Mouse (Mus musculus) MEL (cell line): Measurements from ENCODE around the gene Spata45. TPM values are rescaled to one million over a fixed set of nuclear protein-coding genes. Genes with fewer than 3 reads are reported as not detected.

Source experiments
- DNase-seq: peaks from one replicate; pipeline ENCODE4 v3.0.0; 2011; ENCODE audit warnings: low read depth, low spot score
- H3K27ac ChIP-seq: 2 replicates; pipeline ENCODE4 v1.5.1; 2012; ENCODE audit warnings: low read depth, mild to moderate bottlenecking, control low read depth, low read length, moderate library complexity; ENCODE audit not compliant: control insufficient read depth
- H3K27me3 ChIP-seq, 2 experiments: fragments of 150-350 bp in 1 of 2; sonication (generic) in 1 of 2; 2 replicates each; pipeline ENCODE4 v1.6.1; 2012; ENCODE audit warnings: low read length in 2 of 2, mild to moderate bottlenecking in 2 of 2, improper control_type of control experiment in 1 of 2, moderate library complexity in 1 of 2; ENCODE audit not compliant: insufficient read depth in 2 of 2, control insufficient read depth in 1 of 2
- H3K36me3 ChIP-seq, 2 experiments: 2 replicates each; pipeline ENCODE4 v1.6.1; 2012 to 2014; ENCODE audit warnings: low read length in 2 of 2, improper control_type of control experiment in 1 of 2, inconsistent platforms in 1 of 2, mild to moderate bottlenecking in 1 of 2; ENCODE audit not compliant: insufficient read depth in 2 of 2, control insufficient read depth in 1 of 2
- H3K4me1 ChIP-seq, 2 experiments: fragments of 150-350 bp in 1 of 2; sonication (generic) in 1 of 2; 2 replicates each; pipeline ENCODE4 v1.6.1; 2012; ENCODE audit warnings: low read length in 2 of 2, improper control_type of control experiment in 1 of 2, mild to moderate bottlenecking in 1 of 2; ENCODE audit not compliant: insufficient read depth in 2 of 2, control insufficient read depth in 1 of 2
- H3K4me3 ChIP-seq, 2 experiments: fragments of 150-350 bp in 1 of 2; sonication (generic) in 1 of 2; 2 replicates each; pipeline ENCODE4 v1.5.1; 2012; ENCODE audit warnings: low read depth in 2 of 2, low read length in 2 of 2, mild to moderate bottlenecking in 2 of 2, moderate library complexity in 2 of 2, control low read depth in 1 of 2, improper control_type of control experiment in 1 of 2; ENCODE audit not compliant: control insufficient read depth in 1 of 2, insufficient read depth in 1 of 2
- H3K79me2 ChIP-seq: 2 replicates; pipeline ENCODE4 v1.6.1; 2012; ENCODE audit warnings: mild to moderate bottlenecking, low read length, moderate library complexity; ENCODE audit not compliant: control insufficient read depth, poor library complexity, insufficient read depth
- H3K9ac ChIP-seq: 2 replicates; pipeline ENCODE4 v1.6.1; 2012; ENCODE audit warnings: low read depth, mild to moderate bottlenecking, control low read depth, low read length, moderate library complexity; ENCODE audit not compliant: control insufficient read depth, poor library complexity, severe bottlenecking
- H3K9me3 ChIP-seq: fragments of 150-350 bp; sonication (generic); replicated peaks from 2 replicates; pipeline ENCODE4 v1.6.1; 2012; ENCODE audit warnings: mild to moderate bottlenecking, low read length, improper control_type of control experiment, moderate library complexity; ENCODE audit not compliant: insufficient read depth
- CHD1 ChIP-seq: IDR thresholded peaks from 2 replicates; pipeline ENCODE4 v1.6.1; 2012; ENCODE audit warnings: low read depth, mild to moderate bottlenecking, inconsistent platforms, low read length, improper control_type of control experiment
- CHD2 ChIP-seq: IDR thresholded peaks from 2 replicates; pipeline ENCODE4 v1.6.1; 2011; ENCODE audit warnings: low read length, improper control_type of control experiment
- CTCF ChIP-seq, 3 experiments: IDR thresholded peaks in 2 of 3; conservative IDR thresholded peaks in 1 of 3; 2 replicates each; pipeline ENCODE4 v1.5.1; 2011 to 2012; ENCODE audit warnings: low read length in 3 of 3, low read depth in 2 of 3, mild to moderate bottlenecking in 2 of 3, improper control_type of control experiment in 1 of 3, inconsistent platforms in 1 of 3, mixed read lengths in 1 of 3, moderate library complexity in 1 of 3; ENCODE audit not compliant: control insufficient read depth in 1 of 3, insufficient read depth in 1 of 3, poor library complexity in 1 of 3, severe bottlenecking in 1 of 3
- KAT2A ChIP-seq: conservative IDR thresholded peaks from 2 replicates; pipeline ENCODE4 v1.6.1; 2012; ENCODE audit warnings: low read depth, low read length, improper control_type of control experiment, inconsistent platforms
- MAFK ChIP-seq: IDR thresholded peaks from 2 replicates; pipeline ENCODE4 v1.6.1; 2011; ENCODE audit warnings: low read depth, mild to moderate bottlenecking, low read length, improper control_type of control experiment, borderline replicate concordance
- MAX ChIP-seq: IDR thresholded peaks from 2 replicates; pipeline ENCODE4 v1.6.1; 2011; ENCODE audit warnings: low read length, improper control_type of control experiment
- MEF2A ChIP-seq: IDR thresholded peaks from 2 replicates; pipeline ENCODE4 v1.6.1; 2014; ENCODE audit warnings: low read depth, mild to moderate bottlenecking, inconsistent platforms, low read length, improper control_type of control experiment; ENCODE audit not compliant: poor library complexity, insufficient replicate concordance, severe bottlenecking; ENCODE audit errors: extremely low read depth
- MYB ChIP-seq: IDR thresholded peaks from 2 replicates; pipeline ENCODE4 v1.6.1; 2011; ENCODE audit warnings: mild to moderate bottlenecking, low read depth, low read length, improper control_type of control experiment
- MYC ChIP-seq: IDR thresholded peaks from 2 replicates; pipeline ENCODE4 v1.6.1; 2011; ENCODE audit warnings: low read depth, mild to moderate bottlenecking, low read length, improper control_type of control experiment, moderate library complexity
- NELFE ChIP-seq: IDR thresholded peaks from 2 replicates; pipeline ENCODE4 v1.6.1; 2011; ENCODE audit warnings: low read depth, low read length, improper control_type of control experiment
- POLR2A ChIP-seq, 2 experiments: IDR thresholded peaks; 2 replicates each; pipeline ENCODE4 v1.6.1; 2011 to 2012; ENCODE audit warnings: low read length in 2 of 2, mild to moderate bottlenecking in 2 of 2, control low read depth in 1 of 2, improper control_type of control experiment in 1 of 2, low read depth in 1 of 2, moderate library complexity in 1 of 2; ENCODE audit not compliant: control insufficient read depth in 1 of 2, insufficient read depth in 1 of 2, poor library complexity in 1 of 2
- POLR2AphosphoS5 ChIP-seq: IDR thresholded peaks from 2 replicates; pipeline ENCODE4 v1.6.1; 2012; ENCODE audit warnings: low read depth, borderline replicate concordance, mild to moderate bottlenecking, inconsistent platforms, low read length, moderate library complexity, mixed read lengths
- RCOR1 ChIP-seq: IDR thresholded peaks from 2 replicates; pipeline ENCODE4 v1.6.1; 2012; ENCODE audit warnings: low read depth, mild to moderate bottlenecking, inconsistent platforms, low read length, improper control_type of control experiment
- SMC3 ChIP-seq: IDR thresholded peaks from 2 replicates; pipeline ENCODE4 v1.6.1; 2011; ENCODE audit warnings: low read depth, low read length, improper control_type of control experiment
- TAL1 ChIP-seq: IDR thresholded peaks from 2 replicates; pipeline ENCODE4 v1.6.1; 2012; ENCODE audit warnings: mild to moderate bottlenecking, inconsistent platforms, low read length, moderate library complexity, mixed read lengths
- TBP ChIP-seq: IDR thresholded peaks from 2 replicates; pipeline ENCODE4 v1.8.0; 2011; ENCODE audit warnings: low read depth, low read length, improper control_type of control experiment
- TCF12 ChIP-seq: IDR thresholded peaks from 2 replicates; pipeline ENCODE4 v1.6.1; 2014; ENCODE audit warnings: low read depth, mild to moderate bottlenecking, inconsistent platforms, low read length, improper control_type of control experiment, moderate library complexity
- UBTF ChIP-seq: IDR thresholded peaks from 2 replicates; pipeline ENCODE4 v1.6.1; 2012; ENCODE audit warnings: low read depth, mild to moderate bottlenecking, inconsistent platforms, low read length, improper control_type of control experiment, moderate library complexity, borderline replicate concordance; ENCODE audit not compliant: insufficient read depth
- ZC3H11A ChIP-seq: IDR thresholded peaks from 2 replicates; pipeline ENCODE4 v1.6.1; 2012; ENCODE audit warnings: low read depth, mild to moderate bottlenecking, inconsistent platforms, low read length, improper control_type of control experiment
- ZKSCAN1 ChIP-seq: IDR thresholded peaks from 2 replicates; pipeline ENCODE4 v1.6.1; 2012; ENCODE audit warnings: low read depth, mild to moderate bottlenecking, inconsistent platforms, low read length, improper control_type of control experiment, moderate library complexity
- ZMIZ1 ChIP-seq: IDR thresholded peaks from 2 replicates; pipeline ENCODE4 v1.6.1; 2012; ENCODE audit warnings: low read depth, mild to moderate bottlenecking, inconsistent platforms, low read length, improper control_type of control experiment, moderate library complexity
- polyA plus RNA-seq, 2 experiments: library from polyadenylated mRNA; stranded (reverse) in 1 of 2; unstranded in 1 of 2; fragments of >175 nt in 1 of 2; fragments of >200 nt in 1 of 2; gene quantifications; 2 replicates each; pipeline versions ENCODE4 v1.2.1 to v1.2.4; 2012; ENCODE audit warnings: low replicate concordance in 2 of 2, low read depth in 1 of 2; ENCODE audit not compliant: insufficient read length in 2 of 2, insufficient read depth in 1 of 2, missing spikeins in 1 of 2
- total RNA-seq: library from RNA; depleted of rRNA; stranded (reverse); fragments of 300-350 nt; gene quantifications from 2 replicates; pipeline ENCODE4 v1.2.3, GENCODE M21; 2012

Spata45 gene
- total and polyA plus RNA-seq, 3 experiments, result 0.75 TPM; not detected in 2

- H3K9ac ChIP-seq, result no peak overlapping the region
- peaks cover 2 to 4% of the 10 kb centered on the region in 2 experiments; a peak in 3 of 4 replicates for H3K4me1 ChIP-seq
- TF ChIP-seq MAFK (no peak), NELFE (no peak), CHD2 (no peak), KAT2A (no peak), ZMIZ1 (no peak), ZC3H11A (no peak), TCF12 (no peak), UBTF (no peak), TBP (no peak)
- TF ChIP-seq, all 39 proteins: peak for 0
- Histone ChIP-seq H3K79me2 (peaks cover 19% of the 10 kb centered on the region), H3K36me3 (peaks cover 4 to 11% of the 10 kb centered on the region in 2 experiments), H3K9me3 (no peaks in the 10 kb centered on the region), H3K27ac (no peak overlapping the region), H3K27me3 (no peaks in the 10 kb centered on the region), H3K4me3 (no peak overlapping the region)
- no peak for DNase-seq
Measured at GRCm38 (mm10) chr1:191021016-191021415, 15.4 kb upstream of the Spata45 start.

DNA sequence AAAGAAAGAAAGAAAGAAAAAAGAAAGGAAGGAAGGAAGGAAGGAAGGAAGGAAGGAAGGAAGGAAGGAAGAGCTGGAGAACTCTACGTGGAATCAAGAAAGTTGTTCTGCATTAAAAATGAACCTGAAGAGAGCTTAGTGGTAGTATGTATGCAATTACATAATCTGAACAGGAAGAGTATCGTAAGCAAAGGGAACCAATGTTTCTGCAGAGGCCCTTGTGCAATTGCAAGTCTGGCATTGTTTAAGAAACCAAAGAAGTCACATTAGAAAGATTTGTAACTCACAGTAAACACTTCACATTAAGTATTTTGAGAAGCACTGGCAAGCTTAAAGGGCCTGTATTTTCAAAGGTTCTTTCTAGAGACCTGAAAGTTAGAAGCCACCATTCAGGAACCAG, 13.3 kb upstream of the Spata45 start:
- peaks cover 4 to 7% of the 10 kb centered on the region in 2 experiments for H3K36me3 ChIP-seq
- H3K4me1 ChIP-seq, result peaks cover 4 to 6% of the 10 kb centered on the region in 2 experiments; a peak in 3 of 4 replicates
- H3K79me2 ChIP-seq, result peaks cover 19% of the 10 kb centered on the region
- H3K9ac ChIP-seq, result no peak overlapping the region
- H3K9me3 ChIP-seq, result no peaks in the 10 kb centered on the region
- no peak for TF ChIP-seq TAL1
- no peak for TF ChIP-seq MAX
- TF ChIP-seq ZC3H11A, result no peak
- no peak for TF ChIP-seq TCF12
- no peak for TF ChIP-seq ZKSCAN1
- TF ChIP-seq SMC3, result no peak
- TF ChIP-seq POLR2AphosphoS5, result no peak
- no peak for TF ChIP-seq TBP
- TF ChIP-seq POLR2A (IDR thresholded peaks at IDR 0.05; ENCODE audit: control insufficient read depth in 1 of 2, insufficient read depth in 1 of 2, low read depth in 1 of 2, low read length in 2 of 2, poor library complexity in 1 of 2), result no peak
- no peak for TF ChIP-seq RCOR1
- no peak for TF ChIP-seq CHD1
- no peak for TF ChIP-seq NELFE
- TF ChIP-seq CHD2, result no peak
- TF ChIP-seq CTCF (IDR thresholded peaks at IDR 0.05 in 2 of 3, conservative IDR thresholded peaks at IDR 0.05 in 1 of 3; ENCODE audit: control insufficient read depth in 1 of 3, insufficient read depth in 1 of 3, low read depth in 2 of 3, low read length in 3 of 3, poor library complexity in 1 of 3, severe bottlenecking in 1 of 3), result no peak
- no peak for TF ChIP-seq MYC
- no peak for TF ChIP-seq MEF2A
- no peak for TF ChIP-seq MYB
- no peak for DNase-seq
- no peak overlapping the region for H3K4me3 ChIP-seq
- no peak overlapping the region for H3K27ac ChIP-seq
- H3K27me3 ChIP-seq, result no peaks in the 10 kb centered on the region
